Comparison of ENCODE assay signal across 10 mouse cellular contexts in the genomic region with DNA sequence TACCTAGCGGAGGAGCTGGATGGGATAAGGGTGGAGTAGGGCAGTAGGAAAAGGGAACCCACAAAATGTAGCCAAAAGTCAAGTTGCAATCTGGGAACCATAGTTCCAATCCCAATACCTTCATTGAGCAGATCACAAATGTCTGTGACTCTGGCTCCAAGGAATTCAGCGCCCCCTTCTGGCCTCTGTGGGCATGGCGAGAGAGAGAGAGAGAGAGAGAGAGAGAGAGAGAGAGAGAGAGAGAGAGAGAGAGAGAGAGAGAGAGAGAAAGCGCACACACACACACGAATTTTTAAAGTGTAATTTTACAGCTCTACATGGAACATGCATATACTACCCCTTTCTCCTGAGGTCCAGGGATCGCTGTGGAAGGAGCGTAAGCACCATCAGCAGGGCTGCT. TPM values are rescaled to one million over a fixed set of nuclear protein-coding genes. Genes with fewer than 3 reads are reported as not detected.
DNase-seq lines count a peak whose midpoint lies in the region; ATAC-seq and TF ChIP-seq lines count a peak whose summit lies in the region.
"Had no signal": no experiment of that assay in that cellular context is flagged by ENCODE, and none has a peak within 500 bp of the region (broad histone marks: within the 10 kb centered on the region; RNA-seq: fewer than 3 reads in every experiment).

No protein-coding gene starts in this region.

- no peaks in the 10 kb centered on the region for H3K27me3 ChIP-seq in myocyte (ENCODE audit: control insufficient read depth, insufficient read depth, insufficient read length)
- H3K27me3 ChIP-seq in hindbrain, embryonic 12.5 days: 0 out of 2 replicates have a peak, but pooled peaks cover 4% of the 10 kb centered on the region

- DNase-seq in gastrocnemius, adult 2 months: no peak
- DNase-seq in gastrocnemius, adult 18-20 months (ENCODE audit: low spot score): no peak
- DNase-seq in right cerebral cortex, adult 2 months (ENCODE audit: low spot score in 2 of 2): peak; percentile 41 to 59
- DNase-seq in right cerebral cortex, postnatal 36 days (ENCODE audit: low spot score in 2 of 2): no peak
- peak; percentile 53 for DNase-seq in embryo, embryonic 10.5 days (ENCODE audit: low spot score)
- no peak for DNase-seq in gastrocnemius, postnatal 4 days (ENCODE audit: low spot score in 2 of 2)

- TF ChIP-seq POLR2A in myocyte (IDR thresholded peaks at IDR 0.05; ENCODE audit: insufficient read length, low read depth): no peak

- H3K9ac ChIP-seq in hindbrain, embryonic 12.5 days: no peak overlapping the region
- H3K9ac ChIP-seq: heart, embryonic 13.5 days had no signal

- peak; percentile 33; the same call in 1 of the 2 replicates for TF ChIP-seq CTCF in gastrocnemius, adult 2 months (IDR thresholded peaks at IDR 0.05)

- no peak overlapping the region for H3ac ChIP-seq in myocyte (ENCODE audit: control insufficient read depth, insufficient read length)

- no peaks in the 10 kb centered on the region; the same call in none of the 2 replicates for H3K9me3 ChIP-seq in hindbrain, embryonic 12.5 days (replicated peaks)

- H3K27ac ChIP-seq in gastrocnemius, adult 2 months: no peak overlapping the region
- H3K27ac ChIP-seq in hindbrain, embryonic 12.5 days: no peak overlapping the region
- H3K27ac ChIP-seq: heart, embryonic 13.5 days had no signal

- intact Hi-C loops in gastrocnemius, adult 2 months (cut with DNase I): no loop called here

- no peaks in the 10 kb centered on the region for H3K4me1 ChIP-seq in hindbrain, embryonic 12.5 days

- no peak overlapping the region for H3K4me3 ChIP-seq in gastrocnemius, adult 2 months
- H3K4me3 ChIP-seq in myocyte: no peak overlapping the region
- H3K4me3 ChIP-seq in hindbrain, embryonic 12.5 days: no peak overlapping the region
- H3K4me3 ChIP-seq: heart, embryonic 13.5 days had no signal

- H3K36me3 ChIP-seq in myocyte (ENCODE audit: control insufficient read depth, insufficient read depth): no peaks in the 10 kb centered on the region
- no peaks in the 10 kb centered on the region for H3K36me3 ChIP-seq in hindbrain, embryonic 12.5 days
- H3K36me3 ChIP-seq: heart, embryonic 13.5 days had no signal

- peak overlapping the region; percentile 12 for H3K4me2 ChIP-seq in myocyte (ENCODE audit: low read depth)
- H3K4me2 ChIP-seq in hindbrain, embryonic 12.5 days (replicated peaks): no peak overlapping the region
- H3K4me2 ChIP-seq: heart, embryonic 13.5 days had no signal

- no peak for ATAC-seq in hindbrain, embryonic 12.5 days (ENCODE audit: low FRiP score)

- WGBS in hindbrain, embryonic 12.5 days: 28% methylated on average over 6 of the region's 7 CpGs

- H3K79me2 ChIP-seq in myocyte (ENCODE audit: control insufficient read depth, insufficient read depth): no peaks in the 10 kb centered on the region

TF ChIP-seq in myocyte, 11 proteins besides CTCF, POLR2A, EP300 and RAD21:
- no peak for TF ChIP-seq SRF (IDR thresholded peaks at IDR 0.05; ENCODE audit: control insufficient read depth, insufficient read length, low read depth)
- no peak for TF ChIP-seq TCF3 (IDR thresholded peaks at IDR 0.05; ENCODE audit: insufficient read length, low read depth)
- TF ChIP-seq MYOD1 (IDR thresholded peaks at IDR 0.05; ENCODE audit: control insufficient read depth in 1 of 3, insufficient read length in 2 of 3, low read depth in 2 of 3): no peak
- TF ChIP-seq USF1 (IDR thresholded peaks at IDR 0.05; ENCODE audit: low read depth): no peak
- no peak for TF ChIP-seq MAX (IDR thresholded peaks at IDR 0.05; ENCODE audit: low read depth)
- TF ChIP-seq TCF12 (IDR thresholded peaks at IDR 0.05; ENCODE audit: insufficient read depth, poor library complexity, severe bottlenecking): no peak
- TF ChIP-seq REST (IDR thresholded peaks at IDR 0.05; ENCODE audit: insufficient read depth, insufficient read length): no peak
- no peak for TF ChIP-seq POLR2AphosphoS2 (IDR thresholded peaks at IDR 0.05; ENCODE audit: insufficient read length, low read depth)
- no peak for TF ChIP-seq MYOG (IDR thresholded peaks at IDR 0.05; ENCODE audit: control insufficient read depth in 1 of 3, insufficient read depth in 1 of 3, insufficient read length in 2 of 3, low read depth in 2 of 3)
- no peak for TF ChIP-seq E2F4 (IDR thresholded peaks at IDR 0.05; ENCODE audit: insufficient read depth)
- TF ChIP-seq CEBPB (IDR thresholded peaks at IDR 0.05; ENCODE audit: insufficient read depth, poor library complexity, severe bottlenecking): no peak
TF ChIP-seq in myocyte: peak in this region for 0.

RNA-seq across cellular contexts. Expression of gene Kcnn4, which starts 6.8 kb away (rescaled TPM):
- total RNA-seq in gastrocnemius, adult 2 months (2021): under 1 TPM; 0.25 to 0.64 TPM
- total RNA-seq in gastrocnemius, adult 18-20 months (2021): under 1 TPM; 0.46 to 0.50 TPM
- 37.4 TPM for polyA plus RNA-seq in myocyte (2012; fragmentation: generic; extraction: Trizol)
- total RNA-seq in gastrocnemius, postnatal 4 days (2021): under 1 TPM; 0.61 to 0.93 TPM
- polyA plus RNA-seq in hindbrain, embryonic 12.5 days (2016; fragmentation: Nextera tagmentation; extraction: Ambion mirVana): 2.1 and 2.4 TPM in 2 replicates

RNA-seq across cellular contexts. Expression of gene Lypd5, which starts 14.2 kb away (rescaled TPM):
- not detected for total RNA-seq in gastrocnemius, adult 2 months (2021)
- total RNA-seq in gastrocnemius, adult 18-20 months (2021): not detected
- not detected for polyA plus RNA-seq in myocyte (2012; fragmentation: generic; extraction: Trizol)
- total RNA-seq in gastrocnemius, postnatal 4 days (2021): not detected
- not detected in 2 replicates for polyA plus RNA-seq in hindbrain, embryonic 12.5 days (2016; fragmentation: Nextera tagmentation; extraction: Ambion mirVana)
- polyA plus RNA-seq: heart, embryonic 13.5 days; liver, embryonic 16.5 days had no signal

RNA-seq across cellular contexts. Expression of gene Tescl, which starts 29.5 kb away (rescaled TPM):
- not detected for total RNA-seq in gastrocnemius, adult 2 months (2021)
- total RNA-seq in gastrocnemius, adult 18-20 months (2021): not detected
- polyA plus RNA-seq in myocyte (2012; fragmentation: generic; extraction: Trizol): 0.05 TPM
- total RNA-seq in gastrocnemius, postnatal 4 days (2021): under 1 TPM in 1 of 2 experiments, not detected in 1; 0.31 TPM
- not detected in 2 replicates for polyA plus RNA-seq in hindbrain, embryonic 12.5 days (2016; fragmentation: Nextera tagmentation; extraction: Ambion mirVana)
- polyA plus RNA-seq: heart, embryonic 13.5 days; liver, embryonic 16.5 days had no signal

RNA-seq across cellular contexts. Expression of gene Smg9, which starts 36.2 kb away (rescaled TPM):
- total RNA-seq in gastrocnemius, adult 2 months (2021): 10 to 100 TPM in 1 of 2 experiments, 1 to 10 TPM in 1; 9.4 to 10.2 TPM
- 10 to 100 TPM; 10.3 to 11.0 TPM for total RNA-seq in gastrocnemius, adult 18-20 months (2021)
- 17.4 TPM for polyA plus RNA-seq in myocyte (2012; fragmentation: generic; extraction: Trizol)
- total RNA-seq in gastrocnemius, postnatal 4 days (2021): 10 to 100 TPM; 18.1 to 21.1 TPM
- polyA plus RNA-seq in hindbrain, embryonic 12.5 days (2016; fragmentation: Nextera tagmentation; extraction: Ambion mirVana): 28.9 and 29.5 TPM in 2 replicates

RNA-seq across cellular contexts. Expression of gene Zfp94, which starts 46.8 kb away (rescaled TPM):
- total RNA-seq in gastrocnemius, adult 2 months (2021): 1 to 10 TPM; 2.4 to 2.5 TPM
- 1 to 10 TPM; 1.7 to 2.1 TPM for total RNA-seq in gastrocnemius, adult 18-20 months (2021)
- 2.1 TPM for polyA plus RNA-seq in myocyte (2012; fragmentation: generic; extraction: Trizol)
- 1 to 10 TPM; 4.0 to 4.2 TPM for total RNA-seq in gastrocnemius, postnatal 4 days (2021)
- polyA plus RNA-seq in hindbrain, embryonic 12.5 days (2016; fragmentation: Nextera tagmentation; extraction: Ambion mirVana): 15.6 and 18.2 TPM in 2 replicates

Comparison
In these comparisons a context has a peak if more than half of its experiments do, and no peak if none do; other contexts are left out.
1. DNase-seq: peak in right cerebral cortex, adult 2 months (2 of 2) and embryo, embryonic 10.5 days (single experiment); none in gastrocnemius, adult 2 months (single experiment), gastrocnemius, adult 18-20 months (single experiment), right cerebral cortex, postnatal 36 days (0 of 2) and gastrocnemius, postnatal 4 days (0 of 2).